Mouse (Mus musculus): Measurements from ENCODE around the gene Pik3r2.

GRCm38 (mm10) chr8:70765329-70765728 lies 11.2 kb downstream of the Pik3r2 start:
- TF ChIP-seq GATA1 (IDR thresholded peaks at IDR 0.05; ENCODE audit: borderline replicate concordance, low read length) (no peak), FLI1 (IDR thresholded peaks at IDR 0.05; ENCODE audit: low read length) (no peak)
